Mouse (Mus musculus) brain, embryonic 14.5 days (tissue): ENCODE results near the gene Gpr83.

Source experiments
- CTCF ChIP-seq: fragments of 200-500 bp; IDR thresholded peaks from 2 replicates; pipeline ENCODE4 v1.5.1; 2012; ENCODE audit warnings: inconsistent platforms, mild to moderate bottlenecking, moderate library complexity, borderline replicate concordance; ENCODE audit not compliant: insufficient read depth, insufficient read length; ENCODE audit errors: extremely low read depth
- POLR2A ChIP-seq: fragments of 200-500 bp; IDR thresholded peaks from 2 replicates; pipeline ENCODE4 v1.6.1; 2012; ENCODE audit warnings: mild to moderate bottlenecking, inconsistent platforms, borderline replicate concordance; ENCODE audit not compliant: poor library complexity, insufficient read depth, insufficient read length, severe bottlenecking; ENCODE audit errors: extremely low read depth

DNA sequence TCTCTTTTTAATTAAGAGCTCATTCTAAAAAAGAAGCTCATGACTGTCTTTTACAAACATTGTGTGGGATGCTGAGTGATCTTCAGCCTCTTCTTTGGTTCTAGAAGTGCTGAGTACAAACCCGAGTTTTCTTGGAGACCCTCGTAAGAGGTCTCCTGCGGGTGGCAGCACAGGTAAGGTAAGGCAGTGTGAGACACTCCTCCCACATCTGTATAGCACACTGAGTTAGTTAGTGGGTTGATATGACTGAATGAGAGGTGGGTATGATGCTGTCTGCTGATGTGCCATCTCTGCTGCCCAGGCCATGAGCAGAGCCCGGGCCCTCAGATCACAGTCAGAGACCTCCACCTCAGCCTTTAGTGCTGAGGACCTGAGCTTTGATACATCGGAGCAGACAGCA lies 35.2 kb upstream of the Gpr83 start:
- no peak for TF ChIP-seq POLR2A
- peak; percentile 15; the same call in 1 of the 2 replicates for TF ChIP-seq CTCF
